Mouse (Mus musculus) gastrocnemius, postnatal 10 days (tissue): Measurements from ENCODE around the gene Mrpl11. TPM values are rescaled to one million over a fixed set of nuclear protein-coding genes. Genes with fewer than 3 reads are reported as not detected.
"Not testable (repeated sequence)": the region's sequence is repeated elsewhere in the genome, so short reads cannot be mapped to it uniquely, and the experiment has no call there.

Source experiments
- DNase-seq: peaks from one replicate; pipeline ENCODE4 v3.0.0; 2021; ENCODE audit warnings: mixed read lengths
- total RNA-seq, 2 experiments: library from RNA; stranded (reverse); gene quantifications; 2 replicates each; pipeline ENCODE4 v1.2.3; 2021

The Mrpl11 gene
- total RNA-seq, 2 experiments from 2014 or later, result 48.6 to 56.1 TPM

DNA sequence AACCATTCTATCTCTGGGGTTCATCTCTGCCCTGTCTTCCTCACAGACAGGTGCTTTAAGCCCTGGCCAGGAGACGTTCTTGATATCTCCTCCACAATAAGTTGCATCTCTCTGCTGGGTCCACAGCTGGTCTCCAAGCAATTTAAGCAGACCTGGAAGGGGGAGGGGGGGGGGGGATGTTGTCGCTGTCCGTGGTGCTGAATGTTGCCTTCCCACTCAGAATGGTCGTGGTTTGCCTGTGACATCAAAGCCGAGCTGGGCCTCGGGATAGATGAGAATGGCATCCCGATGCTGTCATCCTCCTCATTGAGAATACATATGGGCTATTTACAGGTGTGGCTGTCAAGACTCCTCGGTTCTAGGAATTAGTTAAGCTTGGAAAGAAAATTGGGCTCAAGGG is 30.4 kb downstream of the Mrpl11 start:
- DNase-seq, result no peak

DNA sequence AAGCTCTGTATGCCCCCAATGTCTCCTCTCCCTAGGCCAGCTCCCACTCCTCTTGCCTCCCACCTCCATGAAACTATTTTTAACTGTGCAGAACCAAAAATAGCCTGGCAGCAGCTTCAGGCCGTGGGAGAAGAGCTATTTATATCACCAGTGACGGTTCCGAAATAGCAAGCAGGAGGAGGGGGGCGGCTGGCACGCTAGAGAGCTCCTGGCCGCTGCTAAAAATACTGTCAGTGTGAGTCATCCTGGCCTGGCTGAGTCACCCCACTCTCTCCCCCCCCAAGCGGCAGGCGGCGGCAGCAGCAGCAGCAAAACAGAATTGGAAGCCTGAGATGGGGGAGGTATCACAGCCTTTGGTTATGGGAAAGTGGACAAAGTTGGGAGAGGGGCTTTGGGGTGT is 31.0 kb downstream of the Mrpl11 start:
- DNase-seq, result peak; percentile 69

DNA sequence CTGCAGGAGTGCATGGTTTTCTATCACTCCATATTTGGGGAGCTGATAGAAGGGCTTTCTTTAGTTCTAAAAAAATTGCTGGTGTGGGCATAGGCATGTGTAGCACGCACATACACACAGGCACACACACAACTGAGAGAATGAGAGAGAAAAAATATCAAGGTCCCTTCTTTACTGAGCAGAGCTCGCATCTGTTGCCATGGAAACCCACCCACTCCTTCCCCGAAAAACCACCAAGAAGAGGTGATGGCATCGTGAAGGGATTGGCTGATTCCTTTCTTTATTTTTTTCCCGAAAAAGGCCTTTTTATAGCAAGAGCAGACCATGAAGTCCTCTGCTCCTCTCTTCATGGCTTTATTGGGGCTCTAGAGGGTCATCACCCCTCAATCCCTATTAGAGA is 32.1 kb downstream of the Mrpl11 start:
- DNase-seq, result no peak

DNA sequence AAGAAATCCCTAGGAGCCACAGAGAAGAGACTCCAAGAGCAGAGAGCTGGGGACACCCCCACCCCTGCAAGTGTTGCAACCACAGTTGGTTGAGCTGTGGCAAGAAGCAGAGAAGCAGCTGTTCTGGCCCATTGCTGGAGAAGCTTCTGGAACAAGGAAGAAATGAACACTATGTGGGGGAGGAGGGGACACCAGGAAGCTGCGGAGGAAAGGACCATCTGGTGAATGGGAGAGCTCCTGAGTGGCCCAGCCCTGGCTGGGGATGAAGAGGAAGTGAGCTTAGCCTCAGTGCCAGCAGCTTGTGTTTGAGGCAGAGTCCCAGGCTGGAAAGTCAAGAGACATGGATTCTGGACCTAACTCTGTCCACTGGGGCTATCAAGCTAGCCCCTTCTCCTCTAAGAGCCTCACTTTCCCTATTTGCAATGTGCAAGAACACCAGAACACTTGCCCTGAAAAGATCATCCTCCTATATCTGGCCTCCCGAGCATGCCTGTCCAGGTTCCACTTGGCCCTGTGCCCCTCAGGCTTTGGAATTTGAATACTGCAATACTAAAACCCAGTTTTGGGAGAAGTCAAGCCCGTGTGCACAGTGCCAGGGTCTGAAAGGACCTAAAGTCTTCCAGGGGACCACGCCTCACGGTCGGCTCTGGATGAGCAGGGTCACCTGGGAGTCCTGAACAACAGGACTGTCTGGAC is 37.6 kb downstream of the Mrpl11 start:
- DNase-seq, result no peak

DNA sequence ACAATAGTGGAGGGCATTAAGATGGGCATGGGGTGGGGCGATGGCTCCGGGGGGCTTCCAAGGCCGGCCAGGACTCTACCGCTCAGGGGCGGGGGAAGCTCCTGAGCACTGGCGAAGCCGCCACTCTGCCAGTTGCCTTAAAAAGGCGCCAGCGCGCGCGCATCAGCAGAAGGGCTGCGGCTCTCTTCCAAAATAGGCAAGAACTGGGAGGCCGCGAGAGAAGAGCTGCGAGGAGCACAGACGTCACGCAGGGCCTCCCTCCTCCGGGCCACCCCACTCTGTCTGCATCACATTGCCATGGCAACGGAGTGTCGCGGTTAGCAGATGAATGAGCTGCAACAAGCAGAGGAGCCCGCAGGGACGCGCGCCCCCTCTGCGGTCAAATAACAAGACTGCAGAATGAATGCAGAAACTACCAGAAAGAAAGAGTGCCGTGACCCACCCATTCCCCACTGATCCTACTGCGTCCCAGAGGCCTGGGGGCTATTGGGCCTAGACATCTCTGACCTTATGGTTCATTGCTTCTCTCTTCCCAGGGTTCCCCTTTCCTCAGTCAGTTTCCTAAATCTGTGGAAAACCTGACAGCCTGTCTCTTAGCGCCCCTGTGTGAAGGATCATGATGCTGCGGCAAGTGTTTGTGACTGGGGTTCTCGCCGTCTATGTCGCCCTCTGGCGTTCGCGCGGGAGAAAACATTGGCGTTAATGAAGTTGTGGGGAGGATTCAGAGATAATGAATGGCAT is 39.9 kb downstream of the Mrpl11 start:
- DNase-seq, result peak; percentile 77

DNA sequence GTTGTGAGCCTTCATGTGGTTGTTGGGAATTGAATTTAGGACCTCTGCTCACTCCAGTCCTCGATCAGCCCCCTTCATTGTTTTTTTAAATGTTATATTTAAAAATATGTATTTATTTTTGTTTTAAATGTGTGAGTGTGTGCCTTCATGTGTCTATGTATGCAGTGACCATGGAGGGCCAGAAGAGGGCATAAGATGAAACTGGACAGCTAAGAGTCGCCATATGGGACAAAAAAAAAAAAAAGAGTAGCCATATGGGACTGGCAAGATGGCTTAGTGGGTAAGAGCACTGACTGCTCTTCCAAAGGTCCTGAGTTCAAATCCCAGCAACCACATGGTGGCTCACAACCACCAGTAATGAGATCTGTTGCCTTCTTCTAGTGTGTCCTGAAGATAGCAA is 41.7 kb downstream of the Mrpl11 start:
- DNase-seq, result not testable (repeated sequence)

DNA sequence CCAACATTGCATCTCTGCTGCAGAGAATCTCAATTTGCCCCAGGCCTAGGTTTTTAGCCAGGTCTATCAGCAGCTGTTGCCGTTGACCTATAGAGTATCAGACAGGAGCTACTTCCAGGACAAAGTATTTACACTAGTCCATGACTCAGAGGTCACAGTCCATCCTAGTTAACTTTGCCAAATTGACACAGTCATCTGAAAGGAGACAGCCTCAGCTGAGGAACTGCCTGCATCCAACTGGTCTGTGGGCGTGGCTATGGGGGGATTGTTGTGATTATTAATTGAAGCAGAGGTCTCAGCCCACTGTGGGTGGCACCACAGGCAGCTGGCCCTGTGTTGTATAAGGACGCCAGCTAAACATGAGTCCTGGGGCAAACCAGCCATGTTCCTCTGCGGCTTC is 43.0 kb downstream of the Mrpl11 start:
- no peak for DNase-seq

DNA sequence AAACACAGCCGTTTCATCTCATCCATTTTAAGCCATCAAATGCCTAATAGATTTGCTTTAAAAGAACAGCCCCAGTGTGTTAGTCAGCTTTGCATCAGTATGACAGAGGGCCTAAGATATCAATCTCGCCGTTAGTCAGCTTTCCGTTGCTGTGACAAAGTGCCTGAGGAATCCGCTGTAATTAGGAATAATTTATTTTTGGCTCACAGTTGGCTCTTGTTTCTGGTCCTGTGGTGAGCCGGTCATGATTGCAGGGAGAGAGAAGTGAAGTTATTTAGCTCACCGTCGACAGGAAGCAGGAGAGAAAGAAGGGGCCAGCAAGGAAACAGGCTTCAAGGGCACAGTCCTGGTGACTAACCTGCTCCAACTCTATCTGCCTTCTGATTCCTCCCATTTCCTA is 51.2 kb downstream of the Mrpl11 start:
- no peak for DNase-seq

DNA sequence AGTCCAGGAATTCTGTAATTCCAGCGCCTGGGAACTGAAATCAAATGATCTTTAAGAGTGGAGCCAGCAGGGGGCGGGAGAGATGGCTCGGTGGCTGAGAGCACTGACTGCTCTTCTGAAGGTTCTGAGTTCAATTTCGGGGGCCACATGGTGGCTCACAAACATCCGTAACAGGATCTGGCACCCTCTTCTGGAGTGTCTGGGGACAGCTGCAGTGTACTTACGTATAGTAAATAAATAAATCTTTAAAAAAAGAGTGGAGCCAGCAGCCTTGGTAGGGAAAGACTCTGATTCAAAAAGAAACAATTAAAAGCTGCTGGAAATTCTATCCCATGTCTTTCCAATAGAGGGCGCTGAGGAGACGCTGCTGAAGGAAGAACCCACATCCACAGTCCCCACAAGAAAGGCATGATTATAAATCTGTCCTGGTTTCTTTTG is 53.0 kb downstream of the Mrpl11 start:
- DNase-seq, result peak; percentile 32

DNA sequence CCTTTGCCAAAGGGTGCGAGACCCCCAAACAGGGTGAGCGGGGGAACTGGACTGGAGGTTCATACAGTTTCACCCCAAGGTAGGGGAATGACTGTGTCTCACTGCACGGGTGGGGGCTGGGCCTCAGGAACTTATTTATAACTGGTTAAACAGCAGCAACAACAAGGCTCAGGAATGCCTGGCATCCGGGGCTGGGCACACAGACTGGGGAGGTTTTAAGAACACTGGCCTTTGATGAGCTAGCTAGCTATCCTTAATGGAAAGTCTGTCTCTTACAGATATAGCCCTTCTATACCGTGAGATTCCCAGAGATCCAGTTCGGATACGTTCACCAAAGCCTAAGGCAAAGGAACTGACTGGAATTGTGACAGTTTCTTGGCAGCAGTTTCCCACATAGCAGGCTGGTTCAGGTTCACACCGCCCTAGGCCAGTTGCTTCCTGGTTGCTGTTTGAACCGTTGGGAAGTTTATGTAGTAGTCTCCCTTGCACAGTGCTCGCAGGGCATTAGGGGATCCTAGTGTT is 54.3 kb downstream of the Mrpl11 start:
- no peak for DNase-seq

Other genes with a start within 250 kb of the Mrpl11 start
- gene Rbm4b, start 205.7 kb upstream of the Mrpl11 start, total RNA-seq, result 1 to 10 TPM; 2.5 to 4.6 TPM
- 10 to 100 TPM; 44.8 to 46.5 TPM for gene Rbm4, start 168.2 kb upstream of the Mrpl11 start, total RNA-seq
- gene Gm21992, start 150.5 kb upstream of the Mrpl11 start, total RNA-seq, result 10 to 100 TPM; 10.9 to 11.6 TPM
- 10 to 100 TPM; 18.6 to 22.5 TPM for gene Rbm14, start 150.5 kb upstream of the Mrpl11 start, total RNA-seq
- 10 to 100 TPM; 31.4 to 33.1 TPM for gene Ccs, start 122.8 kb upstream of the Mrpl11 start, total RNA-seq
- not detected for gene Ccdc87, start 122.8 kb upstream of the Mrpl11 start, total RNA-seq
- gene Ctsf, start 107.0 kb upstream of the Mrpl11 start, total RNA-seq, result 10 to 100 TPM; 32.9 to 35.6 TPM
- 1,000 to 10,000 TPM; 4,231 to 4,587 TPM for gene Actn3, start 84.2 kb upstream of the Mrpl11 start, total RNA-seq
- gene Zdhhc24, start 83.5 kb upstream of the Mrpl11 start, total RNA-seq, result 1 to 10 TPM; 4.5 to 5.3 TPM
- gene Bbs1, start 55.5 kb upstream of the Mrpl11 start, total RNA-seq, result 1 to 10 TPM; 1.9 to 2.9 TPM
- gene Dpp3, start 33.9 kb upstream of the Mrpl11 start, total RNA-seq, result 10 to 100 TPM; 32.1 to 33.8 TPM
- 1 to 10 TPM in 1 of 2 experiments, under 1 TPM in 1; 0.68 to 1.4 TPM for gene Peli3, start 19.0 kb upstream of the Mrpl11 start, total RNA-seq
- under 1 TPM in 1 of 2 experiments, not detected in 1; 0.12 TPM for gene Npas4, start 28.2 kb downstream of the Mrpl11 start, total RNA-seq
- 1 to 10 TPM; 4.0 to 7.3 TPM for gene Slc29a2, start 61.7 kb downstream of the Mrpl11 start, total RNA-seq
- gene B4gat1, start 76.7 kb downstream of the Mrpl11 start, total RNA-seq, result 10 to 100 TPM; 21.5 to 21.9 TPM
- 1 to 10 TPM in 1 of 2 experiments, under 1 TPM in 1; 0.84 to 1.3 TPM for gene AC124502.3, start 76.7 kb downstream of the Mrpl11 start, total RNA-seq
- gene Brms1, start 79.2 kb downstream of the Mrpl11 start, total RNA-seq, result 10 to 100 TPM; 14.3 to 15.5 TPM
- gene Rin1, start 88.3 kb downstream of the Mrpl11 start, total RNA-seq, result 1 to 10 TPM; 1.5 to 1.8 TPM
- 10 to 100 TPM; 45.2 to 60.2 TPM for gene Cd248, start 105.9 kb downstream of the Mrpl11 start, total RNA-seq
- gene Tmem151a, start 123.4 kb downstream of the Mrpl11 start, total RNA-seq, result under 1 TPM; 0.23 to 0.27 TPM
- 10 to 100 TPM; 46.4 to 49.3 TPM for gene Yif1a, start 126.4 kb downstream of the Mrpl11 start, total RNA-seq
- gene Cnih2, start 136.4 kb downstream of the Mrpl11 start, total RNA-seq, result under 1 TPM; 0.75 to 0.90 TPM
- 100 to 1,000 TPM; 119 to 127 TPM for gene Rab1b, start 144.9 kb downstream of the Mrpl11 start, total RNA-seq
- gene Klc2, start 156.4 kb downstream of the Mrpl11 start, total RNA-seq, result 10 to 100 TPM; 27.2 to 28.7 TPM